Mouse (Mus musculus) mouse embryonic stem cell (cell line): ENCODE measurements around the gene Fxyd4.

Experiments used
- in situ Hi-C, 2 experiments: fragments of 300-500 bp; cut with MboI; formaldehyde crosslinking; loops; 1 replicate in 1 of 2; 3 replicates in 1 of 2; pipeline ENCODE4 v1.14.3; 2019 to 2020; ENCODE audit warnings: low sequenced_read_pairs in 2 of 2, low pct_unique_long_range_greater_than_20kb in 1 of 2, mixed read lengths in 1 of 2; ENCODE audit not compliant: unreplicated experiment in 1 of 2

Gene Fxyd4

GRCm38 (mm10) chr6:117937222-117937932, at the start of gene Fxyd4:
Fxyd4 (minus strand) TSS chr6:117937692.
- in situ Hi-C loops: no loop called here

DNA sequence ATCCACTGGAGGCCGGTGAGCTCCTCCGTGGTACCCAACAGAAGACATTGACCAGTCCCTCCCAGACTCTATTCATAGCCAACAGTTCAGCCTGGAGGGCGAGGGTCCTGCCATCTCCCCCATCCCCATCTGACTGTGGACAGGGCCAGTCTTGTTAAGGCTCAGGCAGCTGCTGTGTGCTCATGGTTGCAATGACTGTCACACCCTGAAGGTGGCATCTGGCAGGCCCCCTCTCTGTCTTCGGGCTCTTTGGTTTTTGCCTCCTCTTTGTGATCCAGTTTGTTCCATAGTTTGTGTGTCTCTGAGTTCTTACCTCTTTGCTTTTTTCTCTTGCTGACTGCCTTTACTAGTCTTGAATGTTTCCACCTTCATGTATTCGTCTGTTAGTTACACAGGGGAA, 49.7 kb upstream of the Fxyd4 start:
- in situ Hi-C loops: no loop called here

GRCm38 (mm10) chr6:117966729-117967128, 29.2 kb upstream of the Fxyd4 start:
- in situ Hi-C loops: loop anchor here in 1 of 2 experiments (10.0 kb wide), 1 partner anchor 112 kb away; no protein-coding TSS in a partner anchor

DNA sequence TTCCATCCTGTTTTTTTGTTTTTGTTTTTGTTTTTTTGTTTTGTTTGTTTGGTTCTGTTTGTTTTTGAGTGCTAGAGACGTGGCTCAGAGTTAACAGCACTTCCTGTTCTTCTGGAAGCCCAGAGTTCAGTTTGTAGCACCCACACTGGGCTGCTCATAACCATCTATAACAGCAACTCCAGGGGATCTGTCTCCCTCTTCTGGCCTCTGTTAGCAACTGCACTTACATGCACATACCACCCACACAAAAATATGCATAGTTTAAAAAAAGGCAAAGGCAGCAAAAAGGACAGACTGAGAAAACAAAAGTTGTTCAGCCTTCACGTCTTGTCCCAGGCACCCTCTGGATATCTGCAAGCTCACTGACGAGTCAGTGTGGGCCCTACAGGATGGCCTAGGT, 25.7 kb upstream of the Fxyd4 start:
- in situ Hi-C loops: loop anchor here in 1 of 2 experiments (10.0 kb wide), 1 partner anchor 108 kb away; no protein-coding TSS in a partner anchor

GRCm38 (mm10) chr6:117956851-117957501, 19.5 kb upstream of the Fxyd4 start:
- in situ Hi-C loops: no loop called here

GRCm38 (mm10) chr6:117956161-117956560, 18.7 kb upstream of the Fxyd4 start:
- in situ Hi-C loops: no loop called here

- in situ Hi-C loops: no loop called here
Observed at GRCm38 (mm10) chr6:117952330-117952729, 14.8 kb upstream of the Fxyd4 start.

DNA sequence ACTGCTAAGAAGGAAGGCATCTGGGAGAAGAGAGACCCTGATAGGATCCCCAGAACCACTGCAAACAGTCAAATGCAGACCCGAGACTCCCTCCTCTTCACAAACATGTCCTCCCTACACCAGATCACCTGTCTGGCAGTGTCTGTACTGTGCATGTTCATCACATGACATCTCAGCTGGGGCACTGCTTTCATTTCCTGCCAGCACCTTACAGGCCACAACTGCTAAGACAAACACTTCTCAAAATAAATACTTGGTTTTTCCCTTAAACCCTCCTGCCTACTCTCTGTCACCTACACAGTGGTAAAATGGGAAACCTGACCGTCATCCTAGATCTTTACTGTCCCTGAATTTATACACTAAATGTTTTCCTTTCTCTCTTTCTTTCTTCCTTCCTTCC, 6.4 kb upstream of the Fxyd4 start:
- in situ Hi-C loops: no loop called here

DNA sequence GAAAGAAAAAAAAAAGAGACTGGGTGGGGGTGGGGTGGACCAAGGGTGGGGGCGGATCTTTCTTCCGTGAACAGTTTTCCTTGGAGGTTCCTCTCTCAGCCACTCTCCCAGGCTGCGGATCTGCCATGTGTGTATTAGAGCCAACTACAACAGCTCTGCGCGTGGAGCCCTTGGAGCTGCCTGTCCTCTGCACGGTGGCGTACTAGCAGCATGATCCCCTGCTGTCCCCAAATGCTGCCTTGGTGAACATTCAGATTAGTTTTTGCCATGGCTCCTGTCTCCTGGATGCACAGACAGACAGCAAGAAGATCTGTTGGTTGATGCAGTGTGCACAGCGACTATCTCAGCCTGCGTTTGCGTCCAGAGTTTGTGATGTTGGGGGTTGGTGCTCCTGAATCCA, 5.3 kb upstream of the Fxyd4 start:
- in situ Hi-C loops: no loop called here

DNA sequence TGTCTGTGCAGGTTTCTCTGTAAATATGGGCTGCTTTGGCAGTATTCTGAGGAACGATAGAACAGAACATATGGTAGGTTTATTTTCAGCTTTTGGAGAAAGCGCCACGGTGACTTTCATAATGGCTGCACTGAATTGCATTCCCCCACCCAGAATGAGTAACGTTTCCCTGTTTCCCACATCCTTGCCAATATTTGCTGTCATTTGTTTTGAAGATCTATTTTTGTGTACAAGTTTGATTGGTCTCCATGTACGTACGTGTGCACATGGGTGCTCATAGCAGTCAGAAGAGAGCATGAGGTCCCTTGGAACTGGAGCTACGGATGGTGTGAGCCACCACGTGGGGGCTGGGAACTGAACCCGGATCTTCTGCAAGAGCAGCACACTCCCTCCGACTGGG, 1.5 kb upstream of the Fxyd4 start:
- in situ Hi-C loops: no loop called here

DNA sequence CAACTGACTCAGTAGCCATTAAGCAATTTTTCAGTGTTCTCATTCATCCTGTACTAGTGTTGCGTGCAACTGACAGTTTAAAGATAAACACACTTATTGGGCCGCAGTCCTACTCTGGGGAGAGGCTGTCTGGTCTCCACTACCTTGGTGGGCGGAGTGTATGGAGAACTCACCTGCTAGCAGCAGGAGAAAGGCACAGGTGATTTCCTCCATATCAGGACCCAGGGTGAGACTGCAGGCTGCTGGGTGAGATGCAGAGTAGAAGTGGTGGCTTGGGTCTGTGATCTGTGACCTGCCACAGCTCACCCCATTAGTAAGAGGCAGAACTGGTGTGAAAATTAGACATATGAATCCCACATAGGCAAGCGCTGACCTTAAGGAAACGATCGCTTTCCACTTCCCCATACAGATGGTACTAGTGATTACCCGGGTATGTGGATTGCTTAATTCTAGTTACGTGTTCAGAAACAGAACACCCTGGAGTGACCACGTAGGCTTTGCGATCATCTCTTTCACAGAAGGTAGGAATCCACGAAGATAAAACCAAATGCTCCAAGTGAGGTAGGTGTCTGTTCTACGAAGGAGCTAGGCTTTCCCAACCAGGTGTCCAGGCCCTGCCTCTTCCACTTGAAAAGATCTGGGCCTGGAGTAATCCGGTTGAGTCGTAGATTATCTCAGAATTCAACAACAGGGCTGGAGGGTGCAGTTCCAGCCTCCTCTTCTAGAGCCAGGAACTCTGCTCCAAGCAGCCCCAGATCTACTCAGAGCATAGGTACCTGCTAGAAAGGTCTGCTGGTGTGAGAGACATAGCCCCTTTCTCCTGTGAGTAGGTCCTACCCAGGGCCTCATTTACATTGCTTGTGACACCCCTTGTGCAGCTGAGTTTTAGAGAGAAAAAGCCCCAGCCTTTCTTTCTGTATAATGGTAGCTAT, 1.5 kb downstream of the Fxyd4 start:
- in situ Hi-C loops: no loop called here

GRCm38 (mm10) chr6:117934301-117934700, 3.2 kb downstream of the Fxyd4 start:
- in situ Hi-C loops: no loop called here

- in situ Hi-C loops: no loop called here
Observed at GRCm38 (mm10) chr6:117932325-117933051, 5.0 kb downstream of the Fxyd4 start.

DNA sequence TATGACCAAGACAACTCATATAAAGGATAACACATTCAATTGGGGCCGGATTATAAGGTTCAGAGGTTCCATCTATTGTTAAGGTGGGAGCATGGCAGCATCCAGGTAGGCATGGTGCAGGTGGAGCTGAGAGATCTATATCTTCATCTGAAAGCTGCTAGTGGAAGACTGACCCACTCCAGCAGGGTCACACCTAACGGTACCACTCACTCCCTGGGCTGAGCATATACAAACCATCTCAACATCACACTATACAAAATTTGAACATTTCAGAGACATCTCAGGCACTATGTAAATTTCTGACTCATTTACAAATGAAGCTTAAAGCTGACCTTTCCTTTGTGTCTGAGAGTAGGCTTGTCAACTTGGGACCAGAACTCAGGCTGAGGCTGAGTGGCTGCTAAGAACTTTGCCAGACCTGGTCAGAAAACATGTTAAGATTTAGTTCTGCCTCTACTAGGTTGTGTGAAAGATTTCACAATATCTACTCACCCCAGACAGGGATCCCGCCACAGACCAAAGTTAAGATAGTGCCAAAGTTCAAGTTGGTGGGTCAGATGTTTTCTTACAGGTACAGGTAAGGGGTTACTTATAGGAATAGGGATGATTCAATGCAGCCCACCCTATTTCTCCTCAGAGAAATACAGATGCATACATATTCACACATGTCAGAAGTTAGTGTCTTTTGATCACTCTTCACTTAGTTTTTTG, 7.4 kb downstream of the Fxyd4 start:
- in situ Hi-C loops: no loop called here

DNA sequence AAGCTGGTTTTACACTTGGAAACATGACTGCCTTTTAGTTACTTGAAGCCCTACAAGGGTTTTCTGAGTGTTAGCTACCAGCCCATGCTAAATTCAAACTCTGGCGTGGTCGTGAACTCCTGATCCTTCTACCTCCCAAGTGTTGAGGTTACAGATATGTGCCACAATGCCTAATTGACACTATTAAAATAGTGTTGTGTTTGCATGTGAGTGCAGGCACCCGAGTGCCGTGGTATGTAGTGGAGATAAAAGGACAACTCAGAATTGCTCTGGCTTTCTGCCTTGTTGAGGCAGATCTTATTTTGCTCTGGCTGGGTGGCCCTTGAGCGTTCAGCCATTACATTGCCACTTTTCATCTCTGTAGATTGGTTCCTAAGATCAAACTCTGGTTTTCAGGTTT, 8.7 kb downstream of the Fxyd4 start:
- in situ Hi-C loops: no loop called here

DNA sequence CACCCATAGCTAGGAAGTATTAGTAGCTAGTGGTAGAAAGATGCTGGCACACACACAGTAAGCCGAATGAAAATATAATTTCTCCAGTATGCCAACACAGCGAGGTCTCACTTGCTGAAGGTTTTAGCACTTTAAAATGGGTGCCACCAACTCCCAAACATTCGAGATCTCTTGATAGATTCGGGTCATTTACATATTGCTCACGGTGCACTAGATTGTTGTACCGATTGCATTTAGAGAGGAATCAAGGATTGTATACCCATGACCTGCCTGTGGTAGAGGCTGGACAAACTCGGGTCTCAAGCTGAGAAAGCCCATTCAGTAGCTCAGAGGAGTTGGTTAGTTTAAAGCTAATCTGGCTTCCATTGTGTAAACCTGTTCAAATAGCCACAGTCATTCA, 9.5 kb downstream of the Fxyd4 start:
- in situ Hi-C loops: no loop called here

DNA sequence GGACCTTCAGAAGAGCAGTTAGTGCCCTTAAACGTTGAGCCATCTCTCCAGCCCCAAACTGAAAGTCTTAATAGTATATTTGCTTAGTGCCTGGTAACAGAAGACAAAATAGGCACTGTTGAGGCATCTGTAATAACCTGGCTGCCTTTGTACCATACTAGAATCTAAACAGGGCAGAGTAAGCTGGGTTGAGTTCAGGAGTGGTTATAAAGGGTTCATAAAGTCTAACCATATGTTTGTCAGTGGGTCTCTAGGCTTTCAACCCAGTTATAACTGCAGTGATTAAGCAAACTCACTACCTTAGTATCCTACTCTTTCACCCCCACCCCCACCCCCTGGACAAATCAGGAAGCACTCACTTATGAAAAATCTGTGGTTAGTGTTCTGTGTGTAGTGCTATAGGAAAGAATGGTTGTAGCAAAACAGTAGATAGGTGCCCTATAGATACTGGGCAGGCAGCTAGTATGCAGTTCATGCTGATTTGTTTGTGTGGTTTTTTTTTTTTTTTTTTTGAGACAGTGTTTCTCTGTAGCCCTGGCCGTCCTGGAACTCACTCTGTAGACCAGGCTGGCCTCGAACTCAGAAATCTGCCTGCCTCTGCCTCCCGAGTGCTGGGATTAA, 10.5 kb downstream of the Fxyd4 start:
- in situ Hi-C loops: no loop called here

DNA sequence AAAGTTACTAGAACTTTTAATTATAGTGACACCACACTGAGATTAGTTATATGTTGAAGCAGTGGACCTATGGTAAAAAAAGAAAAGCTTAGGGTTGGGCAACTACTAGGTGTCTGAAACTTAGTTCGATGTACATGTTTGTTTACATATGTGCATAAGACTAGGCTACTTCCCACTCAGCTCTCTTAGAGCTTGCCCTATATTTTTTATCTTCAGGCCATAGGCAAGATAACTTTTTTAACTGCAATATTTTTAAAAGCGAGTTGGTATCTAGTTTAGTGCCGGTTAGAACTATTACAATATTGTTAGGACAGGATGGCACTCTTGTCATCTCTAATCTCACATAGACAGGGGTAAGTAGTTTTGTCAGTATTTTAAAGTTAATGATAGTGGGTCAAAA, 15.5 kb downstream of the Fxyd4 start:
- in situ Hi-C loops: no loop called here
